Mouse (Mus musculus) ES-E14 (cell line): ENCODE data around the gene P2rx4.

Source experiments
- CHD2 ChIP-seq: IDR thresholded peaks from 2 replicates; pipeline ENCODE4 v1.6.1; 2014; ENCODE audit warnings: mild to moderate bottlenecking, low read depth, low read length, inconsistent platforms
- HCFC1 ChIP-seq: IDR thresholded peaks from 2 replicates; pipeline ENCODE4 v1.6.1; 2012; ENCODE audit warnings: low read length, inconsistent platforms, borderline replicate concordance; ENCODE audit not compliant: insufficient read depth
- MAFK ChIP-seq: IDR thresholded peaks from 2 replicates; pipeline ENCODE4 v1.6.1; 2014; ENCODE audit warnings: mild to moderate bottlenecking, low read depth, low read length, inconsistent platforms; ENCODE audit not compliant: insufficient read depth
- ZC3H11A ChIP-seq: IDR thresholded peaks from 2 replicates; pipeline ENCODE4 v1.6.1; 2012; ENCODE audit warnings: low read depth, mild to moderate bottlenecking, inconsistent platforms, low read length, borderline replicate concordance
- ZNF384 ChIP-seq: IDR thresholded peaks from 2 replicates; pipeline ENCODE4 v1.6.1; 2012; ENCODE audit warnings: low read depth, low read length, inconsistent platforms

GRCm38 (mm10) chr5:122754477-122754876 is 47.1 kb downstream of the P2rx4 start:
- TF ChIP-seq CHD2 (no peak), ZC3H11A (no peak), MAFK (no peak), HCFC1 (no peak), ZNF384 (no peak)
